Mouse (Mus musculus) regulatory T cell (primary cell): ENCODE results near the gene Mvp.

ENCODE experiments used
- in situ Hi-C: fragments of 300-600 bp; cut with MboI, MseI; formaldehyde crosslinking; loops from one replicate; pipeline ENCODE4 v1.15.1; 2025; ENCODE audit warnings: high pct_unique_total_duplicates

The Mvp gene

GRCm38 (mm10) chr7:127019306-127019960, 5.0 kb upstream of the Mvp start:
- in situ Hi-C loops, result loop anchor here (10.0 kb wide), 1 partner anchor 85 kb away; no protein-coding TSS in a partner anchor

DNA sequence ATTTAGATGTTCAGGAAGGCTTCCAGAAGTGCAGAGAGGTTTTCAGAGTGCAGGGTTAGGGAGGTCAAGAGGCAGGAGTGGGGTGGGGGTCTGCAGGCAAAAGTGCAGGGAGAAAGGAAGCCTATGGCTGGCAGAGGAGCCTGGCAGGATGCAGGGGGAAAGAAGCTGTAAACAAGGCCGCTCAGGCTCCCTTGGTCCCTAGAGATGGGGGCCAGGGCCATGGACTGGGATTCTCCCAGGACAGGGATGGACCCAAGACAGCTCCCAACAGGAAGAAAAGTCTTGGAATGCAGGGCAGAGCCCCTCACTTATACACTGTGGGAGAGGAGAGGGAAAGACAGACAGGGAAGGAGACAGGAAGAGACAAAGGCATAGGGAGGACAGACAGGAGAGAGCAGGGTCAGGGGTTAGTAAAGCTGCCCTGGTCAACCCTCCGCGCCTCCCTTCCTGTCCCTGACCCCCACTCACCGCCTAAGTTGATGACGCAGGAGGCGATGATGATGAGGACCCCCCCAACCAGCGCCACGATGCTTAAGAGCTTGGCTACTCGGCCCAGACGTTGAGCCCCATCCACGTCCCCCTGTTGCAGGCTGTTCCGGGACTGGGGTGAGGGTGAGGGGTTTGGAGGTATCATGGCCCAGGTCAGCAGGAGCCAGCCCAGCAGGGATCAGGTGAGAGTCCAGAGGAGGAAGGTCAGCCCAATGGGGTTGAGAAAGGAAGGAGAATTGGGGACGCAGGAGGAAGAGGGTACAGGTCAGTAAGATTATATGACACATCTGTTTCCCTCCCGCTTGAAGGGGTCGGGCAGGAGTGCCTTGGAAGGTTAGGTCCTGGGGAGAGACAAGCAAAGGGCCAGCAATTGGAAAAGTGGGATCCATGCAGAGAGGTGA, 4.2 kb upstream of the Mvp start:
- in situ Hi-C loops, result loop anchor here (10.0 kb wide), 1 partner anchor 86 kb away; no protein-coding TSS in a partner anchor

DNA sequence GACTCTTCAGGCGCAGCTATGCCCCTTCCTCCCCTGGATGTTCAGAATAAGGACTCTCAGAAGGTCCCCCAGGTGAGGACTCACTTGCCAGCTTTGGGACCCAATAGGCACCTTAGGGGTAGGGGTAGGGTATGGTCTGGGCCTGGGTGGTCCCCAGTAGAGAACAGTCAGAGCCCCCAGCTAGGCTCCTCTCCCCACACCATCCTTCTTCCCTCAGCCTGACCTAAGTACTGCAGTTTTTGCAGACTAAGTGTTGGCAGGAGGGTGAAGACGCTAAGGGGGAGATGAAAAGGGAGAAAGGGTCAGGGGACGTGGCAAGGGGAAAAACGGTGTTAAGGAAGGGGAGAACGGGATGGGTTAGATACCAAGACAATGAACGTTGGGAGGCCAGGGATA, 3.5 kb upstream of the Mvp start:
- in situ Hi-C loops, result loop anchor here (10.0 kb wide), 1 partner anchor 87 kb away; no protein-coding TSS in a partner anchor

GRCm38 (mm10) chr7:127016971-127017949, 2.8 kb upstream of the Mvp start, which contains the start of gene Pagr1a:
TSS of gene Pagr1a (minus strand) at chr7:127017352.
- in situ Hi-C loops, result loop anchor here (10.0 kb wide), 1 partner anchor 88 kb away; no protein-coding TSS in a partner anchor

DNA sequence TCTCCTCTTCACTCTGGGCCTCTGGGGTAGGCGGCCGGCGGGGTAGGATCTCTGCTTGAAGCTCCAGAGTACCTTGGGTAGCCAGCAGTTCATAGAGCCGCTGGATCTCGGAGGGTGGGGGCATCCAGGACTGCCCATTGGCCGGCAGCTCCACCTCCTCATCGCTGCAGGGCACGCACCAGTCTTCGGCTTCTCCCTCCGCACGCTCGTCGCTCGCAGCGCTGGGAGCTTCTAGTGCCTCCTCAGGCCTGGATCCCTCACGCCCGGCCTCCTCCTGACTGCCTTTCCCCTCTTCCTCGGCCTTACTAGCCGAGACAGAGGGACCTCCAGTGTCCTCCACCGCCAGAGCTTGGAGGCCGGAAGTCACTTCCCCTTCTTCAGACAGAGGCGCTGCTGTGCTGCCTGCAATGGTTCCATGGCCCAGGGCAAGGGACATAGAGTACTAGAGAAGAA, 2.1 kb upstream of the Mvp start:
- in situ Hi-C loops, result loop anchor here (10.0 kb wide), 1 partner anchor 88 kb away; no protein-coding TSS in a partner anchor

- in situ Hi-C loops, result loop anchor here (10.0 kb wide), 1 partner anchor 89 kb away; no protein-coding TSS in a partner anchor
Observed at GRCm38 (mm10) chr7:127016481-127016485, 1.9 kb upstream of the Mvp start, which contains the start of gene Pagr1b. TSS of gene Pagr1b (minus strand) at chr7:127016484.

DNA sequence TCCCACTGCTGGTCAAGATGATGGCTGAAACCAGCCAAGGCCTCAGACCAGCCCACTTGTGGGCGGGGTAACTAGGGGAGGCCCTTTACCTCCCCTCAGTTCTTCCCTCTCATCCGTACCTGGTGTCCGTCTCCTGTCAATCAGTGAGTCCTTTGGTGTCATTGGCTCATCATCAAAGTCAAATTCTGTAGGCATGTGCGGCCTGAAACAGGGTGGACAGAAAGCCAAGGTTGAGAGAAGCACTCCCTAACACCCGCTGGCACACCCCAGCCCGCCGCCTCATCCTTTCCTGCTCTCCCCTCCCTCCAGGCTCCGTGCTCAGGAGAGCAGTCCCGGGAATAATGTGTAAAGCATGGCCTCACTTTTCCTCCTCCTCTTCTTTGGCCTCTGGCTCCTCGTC, 1.7 kb upstream of the Mvp start:
- in situ Hi-C loops, result loop anchor here (10.0 kb wide), 1 partner anchor 89 kb away; no protein-coding TSS in a partner anchor

DNA sequence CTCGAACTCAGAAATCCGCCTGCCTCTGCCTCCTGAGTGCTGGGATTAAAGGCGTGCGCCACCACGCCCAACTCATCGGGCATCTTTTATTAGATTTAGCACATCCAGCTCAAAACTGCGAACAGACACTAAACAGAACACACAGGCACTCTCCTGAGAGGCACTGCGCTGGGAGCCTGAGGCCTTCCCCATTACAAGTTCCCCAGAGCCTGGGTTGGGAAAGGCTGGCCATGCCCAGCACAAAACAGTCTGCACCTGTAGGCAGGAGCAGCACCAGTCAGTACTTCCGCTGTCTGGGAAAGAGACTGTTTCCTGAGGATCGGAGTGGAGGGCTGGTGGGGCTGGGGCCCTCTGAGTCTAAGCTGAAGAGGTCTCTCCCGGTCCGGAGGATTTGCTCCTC, 572 bp upstream of the Mvp start:
- in situ Hi-C loops, result loop anchor here (10.0 kb wide), 1 partner anchor 90 kb away; no protein-coding TSS in a partner anchor

DNA sequence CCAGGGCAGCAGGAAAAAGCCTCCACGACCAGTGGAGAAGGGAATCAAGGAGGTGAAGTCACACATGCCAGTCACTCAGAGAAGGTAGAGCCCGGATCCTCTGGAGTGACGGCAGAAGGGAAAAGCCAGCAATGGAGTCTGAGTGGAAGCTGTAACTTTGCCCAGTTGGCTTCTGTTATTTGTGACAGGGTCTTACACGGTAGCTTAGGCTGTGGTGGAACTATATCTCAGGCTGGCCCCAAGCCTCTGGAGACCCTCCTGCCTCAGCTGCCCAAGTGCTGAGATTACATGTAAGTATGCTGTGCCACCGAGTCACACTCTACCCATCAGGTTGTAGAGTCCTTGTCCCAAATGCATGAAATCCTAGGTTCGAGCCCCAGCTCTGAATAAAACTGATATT, 1.0 kb downstream of the Mvp start:
- in situ Hi-C loops, result loop anchor here (10.0 kb wide), 1 partner anchor 91 kb away; no protein-coding TSS in a partner anchor

DNA sequence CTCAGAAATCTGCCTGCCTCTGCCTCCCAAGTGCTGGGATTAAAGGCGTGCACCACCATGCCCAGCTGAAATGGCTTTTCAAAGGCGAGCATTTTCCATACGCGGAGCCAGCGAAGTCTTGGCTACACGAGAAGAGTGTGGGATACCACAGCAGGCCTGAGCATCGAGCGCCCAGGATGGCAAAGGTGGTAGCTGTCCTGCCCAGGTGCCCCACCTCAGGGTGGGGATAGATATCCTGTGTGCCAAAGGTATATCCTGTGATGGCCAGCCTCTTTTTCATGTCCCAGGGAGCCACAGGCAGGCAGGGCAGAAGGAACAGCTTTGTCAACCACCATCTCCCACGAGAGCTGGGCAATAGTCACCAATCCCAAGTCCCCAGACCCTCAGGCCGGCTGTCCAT, 1.6 kb downstream of the Mvp start:
- in situ Hi-C loops, result loop anchor here (10.0 kb wide), 1 partner anchor 92 kb away; no protein-coding TSS in a partner anchor

GRCm38 (mm10) chr7:127012374-127012773, 2.0 kb downstream of the Mvp start:
- in situ Hi-C loops, result loop anchor here (10.0 kb wide), 1 partner anchor 92 kb away; no protein-coding TSS in a partner anchor

DNA sequence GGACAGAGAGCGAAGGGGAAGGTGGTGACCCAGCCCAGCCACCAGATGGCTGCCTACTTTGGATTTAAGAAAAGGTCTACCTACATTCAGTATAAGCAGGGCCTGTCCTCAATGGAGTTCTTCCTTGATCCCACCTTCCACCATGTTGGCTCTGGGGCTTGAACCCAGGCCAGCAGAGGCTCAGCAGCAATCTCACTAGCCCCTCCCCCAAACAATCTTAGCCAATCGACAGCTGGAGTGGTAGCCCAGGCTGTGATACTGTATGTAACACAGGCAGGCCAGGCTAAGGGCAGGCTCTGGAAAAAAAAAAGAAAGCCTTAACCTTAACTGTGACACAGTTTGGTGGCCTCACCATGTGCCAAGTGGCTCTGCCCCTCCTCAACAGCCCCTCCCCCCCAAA, 2.7 kb downstream of the Mvp start:
- in situ Hi-C loops, result loop anchor here (10.0 kb wide), 1 partner anchor 93 kb away; no protein-coding TSS in a partner anchor

DNA sequence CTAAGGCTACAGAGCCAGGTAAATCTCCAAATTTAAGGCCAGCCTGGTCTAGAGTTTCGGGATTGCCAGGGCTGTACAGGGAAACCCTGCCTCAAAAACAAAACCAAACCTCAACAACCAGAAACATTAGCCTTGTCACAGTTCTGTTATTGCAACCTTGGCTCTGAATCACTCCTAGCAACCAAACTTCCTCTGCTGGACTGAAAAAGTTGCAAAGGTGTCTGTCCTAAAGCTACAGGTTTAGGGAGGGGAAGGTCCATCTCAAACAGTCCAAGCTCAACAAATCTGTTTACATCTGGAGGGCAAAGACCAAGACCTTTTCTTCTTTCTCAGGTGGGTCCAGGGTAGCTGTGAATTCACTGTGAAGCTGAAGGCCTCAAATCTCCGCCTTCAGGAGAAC, 3.4 kb downstream of the Mvp start:
- in situ Hi-C loops, result loop anchor here (10.0 kb wide), 1 partner anchor 94 kb away; no protein-coding TSS in a partner anchor

- in situ Hi-C loops, result loop anchor here (10.0 kb wide), 1 partner anchor 95 kb away; no protein-coding TSS in a partner anchor
Observed at GRCm38 (mm10) chr7:127009307-127010085, 4.9 kb downstream of the Mvp start.

GRCm38 (mm10) chr7:127008239-127009019, 6.0 kb downstream of the Mvp start:
- in situ Hi-C loops, result no loop called here

- in situ Hi-C loops, result no loop called here
Observed at GRCm38 (mm10) chr7:127007313-127008024, 7.0 kb downstream of the Mvp start.

DNA sequence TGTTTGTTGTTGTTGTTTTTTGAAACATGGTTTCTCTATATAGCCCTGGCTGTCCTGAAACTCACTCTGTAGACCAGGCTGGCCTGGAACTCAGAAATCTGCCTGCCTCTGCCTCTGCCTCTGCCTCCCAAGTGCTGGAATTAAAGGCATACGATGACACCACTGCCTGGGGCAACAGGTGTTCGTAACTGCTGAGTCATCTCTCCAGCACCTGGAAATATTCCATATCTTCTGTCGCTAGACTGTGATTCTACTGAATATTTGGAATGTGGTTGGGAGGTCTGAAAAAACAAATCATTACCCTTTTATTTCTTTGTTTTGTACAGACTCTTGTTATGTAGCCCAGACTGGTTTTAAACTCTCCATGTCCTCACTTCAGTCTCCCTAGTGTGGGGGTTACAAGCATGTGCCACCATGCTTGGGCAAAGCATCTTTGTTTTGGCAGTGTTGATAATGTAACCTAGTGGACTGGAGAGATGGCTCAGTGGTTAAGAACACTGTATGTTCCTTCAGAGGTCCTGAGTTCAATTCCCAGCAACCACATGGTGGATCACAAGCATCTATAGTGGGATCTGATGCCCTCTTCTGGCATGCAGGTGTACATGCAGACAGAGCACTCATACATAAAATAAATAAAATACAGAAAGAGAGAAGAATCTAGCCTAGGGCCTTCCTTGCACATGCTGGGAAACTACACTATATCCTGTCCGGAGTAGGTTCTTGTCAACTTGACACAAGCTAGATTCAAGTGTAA, 10.1 kb downstream of the Mvp start:
- in situ Hi-C loops, result no loop called here

- in situ Hi-C loops, result no loop called here
Observed at GRCm38 (mm10) chr7:127003620-127004019, 10.8 kb downstream of the Mvp start.
